Mouse (Mus musculus): ENCODE results near the gene Tmem119. TPM values are rescaled to one million over a fixed set of nuclear protein-coding genes. Genes with fewer than 3 reads are reported as not detected.
A peak's percentile ranks its signal among the peaks of the same experiment; 100 is the strongest.
"Not testable (repeated sequence)": the region's sequence is repeated elsewhere in the genome, so short reads cannot be mapped to it uniquely, and the experiment has no call there.

Gene Tmem119
- total and polyA plus RNA-seq, 2 experiments from 2014 or later, result 12.4 to 28.4 TPM

- ATAC-seq (ENCODE audit: insufficient read depth, low read depth) (peak; percentile 37; the same call in 1 of the 2 replicates), DNase-seq (ENCODE audit: low spot score) (no peak)
- no peak for TF ChIP-seq CTCF (IDR thresholded peaks at IDR 0.05; ENCODE audit: low read depth)
- no peak for TF ChIP-seq EP300 (IDR thresholded peaks at IDR 0.05; ENCODE audit: low read depth)
- no peak overlapping the region for H3K4me2 ChIP-seq (ENCODE audit: low read depth, low read length)
- H3K27me3 ChIP-seq (ENCODE audit: control insufficient read depth, insufficient read depth, low read length), result no peaks in the 10 kb centered on the region
- no peak overlapping the region for H3K27ac ChIP-seq (ENCODE audit: low read depth)
- no peak overlapping the region for H3K9ac ChIP-seq (replicated peaks; ENCODE audit: low read depth, low read length)
- H3K4me1 ChIP-seq (ENCODE audit: control insufficient read depth, insufficient read depth), result no peaks in the 10 kb centered on the region
- no peaks in the 10 kb centered on the region for H3K36me3 ChIP-seq (replicated peaks; ENCODE audit: control insufficient read depth, insufficient read depth, low read length)
- 36% methylated on average over 7 of the region's 7 CpGs for WGBS
- H3K9me3 ChIP-seq (replicated peaks; ENCODE audit: control insufficient read depth, low read length), result no peaks in the 10 kb centered on the region
- no peak overlapping the region for H3K4me3 ChIP-seq (ENCODE audit: low read depth, low read length)
These were observed 11.1 kb downstream of the Tmem119 start for GRCm38 (mm10) chr5:113789075-113789788.

GRCm38 (mm10) chr5:113788645-113789044 is 11.7 kb downstream of the Tmem119 start:
- Histone ChIP-seq H3K36me3 (replicated peaks; ENCODE audit: control insufficient read depth, insufficient read depth, low read length) (no peaks in the 10 kb centered on the region), H3K9me3 (replicated peaks; ENCODE audit: control insufficient read depth, low read length) (no peaks in the 10 kb centered on the region), H3K27me3 (ENCODE audit: control insufficient read depth, insufficient read depth, low read length) (no peaks in the 10 kb centered on the region), H3K4me1 (ENCODE audit: control insufficient read depth, insufficient read depth) (no peaks in the 10 kb centered on the region), H3K4me3 (ENCODE audit: low read depth, low read length) (no peak overlapping the region), H3K4me2 (ENCODE audit: low read depth, low read length) (no peak overlapping the region), H3K27ac (ENCODE audit: low read depth) (no peak overlapping the region), H3K9ac (replicated peaks; ENCODE audit: low read depth, low read length) (no peak overlapping the region)
- WGBS, result 53% methylated on average over 6 of the region's 6 CpGs
- TF ChIP-seq CTCF (IDR thresholded peaks at IDR 0.05; ENCODE audit: low read depth) (no peak), EP300 (IDR thresholded peaks at IDR 0.05; ENCODE audit: low read depth) (no peak)
- no peak for DNase-seq (ENCODE audit: low spot score)
- no peak for ATAC-seq (ENCODE audit: insufficient read depth, low read depth)

GRCm38 (mm10) chr5:113786985-113787384 is 13.3 kb downstream of the Tmem119 start:
- 73% methylated on average over 5 of the region's 5 CpGs for WGBS
- H3K4me3 ChIP-seq (ENCODE audit: low read depth, low read length), result no peak overlapping the region
- no peak overlapping the region for H3K9ac ChIP-seq (replicated peaks; ENCODE audit: low read depth, low read length)
- H3K27me3 ChIP-seq (ENCODE audit: control insufficient read depth, insufficient read depth, low read length), result peaks cover 6% of the 10 kb centered on the region; the same call in 1 of the 2 replicates
- H3K4me1 ChIP-seq (ENCODE audit: control insufficient read depth, insufficient read depth), result no peaks in the 10 kb centered on the region
- H3K36me3 ChIP-seq (replicated peaks; ENCODE audit: control insufficient read depth, insufficient read depth, low read length), result no peaks in the 10 kb centered on the region
- no peak overlapping the region for H3K27ac ChIP-seq (ENCODE audit: low read depth)
- ATAC-seq (ENCODE audit: insufficient read depth, low read depth), result no peak
- H3K4me2 ChIP-seq (ENCODE audit: low read depth, low read length), result no peak overlapping the region
- TF ChIP-seq CTCF (IDR thresholded peaks at IDR 0.05; ENCODE audit: low read depth), result no peak
- TF ChIP-seq EP300 (IDR thresholded peaks at IDR 0.05; ENCODE audit: low read depth), result no peak
- no peak for DNase-seq (ENCODE audit: low spot score)
- no peaks in the 10 kb centered on the region for H3K9me3 ChIP-seq (replicated peaks; ENCODE audit: control insufficient read depth, low read length)

- H3K4me3 ChIP-seq (ENCODE audit: low read depth, low read length); H3K36me3 ChIP-seq (replicated peaks; ENCODE audit: control insufficient read depth, insufficient read depth, low read length); H3K27me3 ChIP-seq (ENCODE audit: control insufficient read depth, insufficient read depth, low read length); ATAC-seq (ENCODE audit: insufficient read depth, low read depth); H3K9me3 ChIP-seq (replicated peaks; ENCODE audit: control insufficient read depth, low read length); H3K4me2 ChIP-seq (ENCODE audit: low read depth, low read length); DNase-seq (ENCODE audit: low spot score); H3K4me1 ChIP-seq (ENCODE audit: control insufficient read depth, insufficient read depth); H3K9ac ChIP-seq (replicated peaks; ENCODE audit: low read depth, low read length): not testable (repeated sequence)
- WGBS, result 25% methylated on average over 3 of the region's 3 CpGs
- H3K27ac ChIP-seq (ENCODE audit: low read depth), result peak overlapping the region; percentile 68; the same call in 1 of the 2 replicates
These were observed 16.2 kb downstream of the Tmem119 start for GRCm38 (mm10) chr5:113784104-113784503.

- Histone ChIP-seq H3K9ac (replicated peaks; ENCODE audit: low read depth, low read length) (no peak overlapping the region), H3K4me2 (ENCODE audit: low read depth, low read length) (peak overlapping the region; percentile 8; the same call in 1 of the 2 replicates), H3K4me3 (ENCODE audit: low read depth, low read length) (no peak overlapping the region), H3K4me1 (ENCODE audit: control insufficient read depth, insufficient read depth) (no peaks in the 10 kb centered on the region), H3K9me3 (replicated peaks; ENCODE audit: control insufficient read depth, low read length) (no peaks in the 10 kb centered on the region), H3K27ac (ENCODE audit: low read depth) (peak overlapping the region; percentile 68), H3K27me3 (ENCODE audit: control insufficient read depth, insufficient read depth, low read length) (peaks cover 6% of the 10 kb centered on the region; the same call in 1 of the 2 replicates), H3K36me3 (replicated peaks; ENCODE audit: control insufficient read depth, insufficient read depth, low read length) (no peaks in the 10 kb centered on the region)
- 5% methylated on average over 12 of the region's 12 CpGs for WGBS
- DNase-seq (ENCODE audit: low spot score) (no peak), ATAC-seq (ENCODE audit: insufficient read depth, low read depth) (peak; percentile 40)
- TF ChIP-seq CTCF (IDR thresholded peaks at IDR 0.05; ENCODE audit: low read depth) (no peak), EP300 (IDR thresholded peaks at IDR 0.05; ENCODE audit: low read depth) (no peak)
These were observed 16.7 kb downstream of the Tmem119 start for GRCm38 (mm10) chr5:113783581-113784001.

- TF ChIP-seq CTCF (IDR thresholded peaks at IDR 0.05; ENCODE audit: low read depth), result no peak
- TF ChIP-seq EP300 (IDR thresholded peaks at IDR 0.05; ENCODE audit: low read depth), result no peak
- no peak overlapping the region for H3K9ac ChIP-seq (replicated peaks; ENCODE audit: low read depth, low read length)
- ATAC-seq (ENCODE audit: insufficient read depth, low read depth) (no peak; the same call in 1 of the 2 replicates), DNase-seq (ENCODE audit: low spot score) (no peak)
- 49% methylated on average over 7 of the region's 7 CpGs for WGBS
- peak overlapping the region; percentile 68 for H3K27ac ChIP-seq (ENCODE audit: low read depth)
- H3K4me1 ChIP-seq (ENCODE audit: control insufficient read depth, insufficient read depth), result no peaks in the 10 kb centered on the region
- H3K36me3 ChIP-seq (replicated peaks; ENCODE audit: control insufficient read depth, insufficient read depth, low read length), result peaks cover 7% of the 10 kb centered on the region; the same call in 1 of the 2 replicates
- H3K4me3 ChIP-seq (ENCODE audit: low read depth, low read length), result no peak overlapping the region
- no peaks in the 10 kb centered on the region for H3K9me3 ChIP-seq (replicated peaks; ENCODE audit: control insufficient read depth, low read length)
- H3K27me3 ChIP-seq (ENCODE audit: control insufficient read depth, insufficient read depth, low read length), result peaks cover 6% of the 10 kb centered on the region; the same call in 1 of the 2 replicates
- H3K4me2 ChIP-seq (ENCODE audit: low read depth, low read length), result no peak overlapping the region
These were observed 17.7 kb downstream of the Tmem119 start for GRCm38 (mm10) chr5:113782624-113783023.
